Mouse (Mus musculus) cerebellum, adult 2 months (tissue): ENCODE measurements at regions not wholly inside any gene's neighbourhood (a gene's known extent, or its start where the extent isn't known, plus 50 kb on each side); places are given as distances from the start of the nearest gene placed in this dataset.

Source experiments
- CTCF ChIP-seq: fragments of 200-500 bp; IDR thresholded peaks from 2 replicates; pipeline ENCODE4 v1.5.1; 2011; ENCODE audit warnings: low read depth, mild to moderate bottlenecking, control low read depth, low read length, moderate library complexity, borderline replicate concordance; ENCODE audit not compliant: insufficient read depth
- POLR2A ChIP-seq: fragments of 200-500 bp; IDR thresholded peaks from 2 replicates; pipeline ENCODE4 v1.6.1; 2011; ENCODE audit warnings: low read length, control low read depth, borderline replicate concordance; ENCODE audit not compliant: insufficient read depth

- TF ChIP-seq CTCF: no peak
- no peak for TF ChIP-seq POLR2A
These were observed 174.1 kb upstream of the Cntn6 start for GRCm38 (mm10) chr6:104318451-104318850.
